Mouse (Mus musculus) adrenal gland, postnatal 25 days (tissue): ENCODE measurements around the gene Triml1. TPM values are rescaled to one million over a fixed set of nuclear protein-coding genes. Genes with fewer than 3 reads are reported as not detected.

Experiments used
- DNase-seq: peaks from one replicate; pipeline ENCODE4 v3.0.0; 2021; ENCODE audit warnings: mixed read lengths
- long read RNA-seq: library from polyadenylated mRNA; stranded (forward); transcript quantifications from one replicate; pipeline ENCODE4 v2.0.0, GENCODE M21; 2021
- total RNA-seq: library from RNA; stranded (reverse); gene quantifications from 2 replicates; pipeline ENCODE4 v1.2.3, GENCODE M21; 2021

The Triml1 gene
- not detected in 2 replicates for total RNA-seq
- long read RNA-seq = 0 reads

DNA sequence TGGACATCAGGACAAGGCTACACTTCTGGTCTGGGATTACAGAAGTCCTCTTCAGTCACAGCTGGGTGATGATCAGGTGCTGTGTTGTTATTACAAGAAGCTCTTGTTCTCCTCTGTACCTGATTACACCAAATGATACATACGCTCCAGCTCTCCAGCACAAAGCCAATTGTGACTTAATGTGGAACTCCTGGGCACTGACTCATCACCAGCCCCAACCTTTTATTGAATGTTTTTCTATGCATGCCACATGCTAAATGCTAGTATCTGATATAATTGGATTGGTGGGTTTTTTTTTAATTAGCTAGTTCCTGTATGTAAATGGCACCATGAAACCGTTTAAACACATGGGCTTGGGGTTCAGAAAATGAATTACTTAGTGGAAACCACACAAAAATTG is at the start of gene Triml1:
Triml1 (minus strand) TSS at position 101 of the 400 bp plus-strand sequence.
- DNase-seq = no peak

DNA sequence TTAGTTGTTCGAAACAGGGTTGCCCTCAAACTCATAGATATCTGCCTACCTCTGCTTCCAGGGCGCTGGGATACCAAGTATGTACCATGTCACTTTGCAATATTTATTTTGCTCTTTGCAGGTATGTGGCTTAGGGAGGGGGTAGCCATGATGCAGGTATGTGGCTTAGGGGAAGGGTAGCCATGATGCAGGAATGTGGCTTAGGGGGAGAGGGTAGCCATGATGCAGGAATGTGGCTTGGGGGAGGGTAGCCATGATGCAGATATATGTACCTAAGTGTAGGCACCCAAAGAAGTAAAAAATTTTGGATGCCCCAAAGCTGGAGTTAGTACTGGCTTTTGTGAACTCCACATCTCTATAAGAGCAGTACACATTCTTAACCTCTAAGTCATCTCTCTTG is 41.0 kb upstream of the Triml1 start:
- DNase-seq = no peak

DNA sequence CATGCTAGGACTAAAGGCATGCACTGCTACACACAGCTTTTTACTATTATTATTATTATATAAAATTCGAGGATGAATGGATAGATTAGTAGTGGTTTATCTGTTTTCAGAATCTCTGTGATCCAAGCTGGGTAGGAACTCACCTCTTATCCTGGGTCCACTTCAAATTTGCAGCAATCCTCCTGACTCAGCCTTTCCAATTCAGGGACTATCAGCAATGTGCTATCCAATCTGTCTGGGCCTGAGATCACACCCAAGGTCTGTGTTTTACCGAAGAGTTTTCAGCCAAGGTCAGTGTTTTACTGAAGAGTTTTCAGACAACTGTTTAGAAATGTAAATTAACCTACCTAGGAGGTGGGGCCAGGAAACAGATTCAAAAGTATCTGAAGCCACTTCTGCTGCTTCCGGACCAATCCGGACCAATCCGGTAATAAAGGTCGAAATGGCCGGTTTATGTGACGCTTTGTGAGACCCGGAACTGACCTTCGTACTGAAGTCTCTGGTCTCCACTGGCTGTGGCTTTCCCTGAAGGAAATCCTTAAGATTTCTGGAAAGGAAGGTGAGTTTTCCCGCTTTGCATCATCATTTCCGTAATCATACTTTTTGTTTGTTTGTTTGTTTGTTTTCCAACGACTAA is 38.9 kb upstream of the Triml1 start, which contains the start of gene Triml2:
Triml2 (plus strand) TSS at position 488 of the 637 bp plus-strand sequence.
- DNase-seq = no peak

DNA sequence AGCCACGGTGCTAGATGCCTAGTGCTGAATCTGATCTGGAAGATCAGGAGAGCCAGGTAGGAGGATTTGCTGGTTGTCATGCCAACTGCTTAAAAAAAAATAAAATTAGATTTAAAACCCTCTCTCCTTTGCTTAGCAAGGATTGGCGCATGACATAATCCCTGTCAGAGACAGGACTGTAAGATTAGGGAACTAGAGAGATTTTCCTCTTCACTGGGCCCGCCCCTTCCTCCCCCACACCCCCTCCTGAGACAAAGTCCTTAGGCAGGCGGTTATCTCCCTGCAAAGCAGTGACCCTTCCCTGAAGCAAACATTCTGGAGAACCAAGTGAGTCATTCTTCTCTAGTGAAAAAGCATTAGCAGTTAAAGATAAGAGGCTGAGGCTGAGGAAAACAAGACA is 37.9 kb upstream of the Triml1 start:
- no peak for DNase-seq

DNA sequence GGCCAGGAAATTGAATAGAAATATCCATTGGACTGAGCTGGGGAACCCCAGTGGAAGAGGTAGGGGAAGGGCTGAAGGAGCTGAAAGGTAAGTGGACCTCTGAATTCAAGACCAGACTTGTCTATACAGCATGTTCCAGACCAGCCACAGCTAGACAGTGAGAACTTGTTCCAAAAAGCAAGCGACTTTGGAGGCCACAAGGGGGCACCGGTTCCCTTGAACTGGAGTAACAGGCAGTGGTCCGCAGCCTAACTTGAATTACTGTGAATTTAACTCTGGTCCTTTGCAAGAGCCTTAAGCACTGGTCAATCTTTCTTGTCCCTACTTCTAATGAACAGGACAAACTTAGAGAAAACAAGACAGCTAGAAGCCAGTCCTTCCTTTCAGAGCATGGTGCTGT is 37.0 kb upstream of the Triml1 start:
- DNase-seq = peak; percentile 6

DNA sequence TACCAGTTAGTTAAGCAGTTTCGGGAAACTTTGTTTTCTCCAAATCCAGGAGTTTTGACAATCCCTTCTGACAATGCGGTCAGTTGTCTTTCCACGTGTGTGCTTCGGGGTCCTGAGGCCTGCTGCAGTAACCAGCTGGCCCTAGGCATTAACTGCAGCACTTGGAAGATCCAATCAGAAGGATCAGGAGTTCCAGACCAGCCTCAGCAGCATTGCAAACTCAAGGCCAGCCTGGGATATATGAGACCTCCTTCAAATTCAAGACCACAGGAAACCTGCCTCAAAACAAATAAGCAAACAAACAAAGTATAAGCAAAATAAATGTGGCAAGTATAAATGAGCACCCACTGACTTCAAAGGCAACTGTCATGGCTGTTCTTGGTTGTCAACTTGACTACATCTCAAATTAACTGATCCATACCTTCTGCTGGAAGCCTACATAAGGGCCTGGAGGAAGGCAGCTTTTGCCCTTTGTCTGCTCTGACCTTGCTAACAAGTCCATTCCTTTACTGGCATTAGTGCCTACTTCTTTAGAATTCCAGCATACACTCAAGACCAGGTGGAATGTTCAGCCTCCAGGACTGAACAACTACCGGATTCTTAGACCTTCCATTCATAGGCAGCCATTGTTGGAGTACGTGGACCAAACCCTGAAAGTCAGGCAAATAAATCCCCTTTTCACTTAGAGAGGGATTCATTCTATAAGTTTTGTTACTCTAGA is 35.6 kb upstream of the Triml1 start:
- no peak for DNase-seq

DNA sequence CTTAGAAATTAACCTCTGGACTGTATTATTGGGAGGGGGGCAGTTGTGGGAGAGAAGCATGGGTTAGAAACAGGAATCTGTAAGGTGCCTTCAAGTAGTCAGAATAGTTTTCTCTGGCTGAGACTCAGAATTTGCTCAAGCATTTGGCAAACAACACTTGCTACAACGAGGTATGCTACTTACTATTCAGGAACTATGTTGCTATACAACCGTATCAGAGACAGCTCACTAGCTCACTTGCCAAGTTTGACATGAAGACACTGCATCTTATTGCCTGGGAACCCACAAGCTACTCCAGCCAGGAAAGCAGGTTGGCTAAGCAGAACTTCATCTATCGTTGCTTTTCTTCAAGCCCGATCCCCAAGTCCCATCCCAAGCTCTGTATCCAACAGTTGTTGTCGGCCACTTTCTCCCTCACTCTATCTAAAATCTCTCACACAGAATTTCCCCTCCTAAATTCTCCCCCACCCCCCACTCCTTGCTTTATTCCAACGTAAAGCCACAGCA is 28.0 kb upstream of the Triml1 start:
- DNase-seq = no peak

DNA sequence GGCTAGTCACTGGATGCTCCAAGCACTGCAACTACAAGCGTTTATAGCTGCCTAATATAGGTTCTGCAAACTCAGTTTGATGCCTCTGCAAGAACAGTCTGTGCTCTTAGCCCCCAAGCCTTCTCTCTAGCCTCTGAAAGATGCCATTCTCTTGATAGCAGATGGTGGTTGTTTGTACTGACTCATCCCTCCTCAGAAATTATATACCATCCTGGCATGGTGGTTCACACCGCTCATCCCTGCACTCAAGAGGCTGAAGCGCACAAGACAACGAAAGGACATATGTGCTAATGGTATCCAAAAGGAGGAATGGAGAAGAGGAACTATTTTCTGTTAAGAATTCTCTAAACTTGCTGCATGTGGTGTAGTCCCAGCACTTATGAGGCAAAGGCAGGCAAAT is 26.8 kb upstream of the Triml1 start:
- DNase-seq = no peak

DNA sequence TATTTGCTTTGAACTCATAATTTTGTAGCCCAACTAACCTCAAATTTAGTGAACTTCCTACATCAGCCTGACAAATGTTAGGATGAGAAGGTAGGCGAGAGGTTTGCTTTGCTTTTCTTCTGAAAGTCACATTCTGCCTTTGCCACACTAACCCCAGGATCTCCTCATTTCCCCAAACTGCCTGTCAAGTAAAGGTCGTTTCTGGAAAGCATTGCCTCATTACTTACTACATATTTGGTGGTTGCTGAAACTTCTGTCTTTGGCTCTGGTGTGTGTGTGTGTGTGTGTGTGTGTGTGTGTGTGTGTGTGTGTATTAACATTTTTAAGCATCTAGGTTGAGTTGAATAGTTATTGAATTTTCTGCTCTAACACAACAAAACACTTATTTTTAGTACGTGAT is 23.2 kb upstream of the Triml1 start:
- DNase-seq = no peak

DNA sequence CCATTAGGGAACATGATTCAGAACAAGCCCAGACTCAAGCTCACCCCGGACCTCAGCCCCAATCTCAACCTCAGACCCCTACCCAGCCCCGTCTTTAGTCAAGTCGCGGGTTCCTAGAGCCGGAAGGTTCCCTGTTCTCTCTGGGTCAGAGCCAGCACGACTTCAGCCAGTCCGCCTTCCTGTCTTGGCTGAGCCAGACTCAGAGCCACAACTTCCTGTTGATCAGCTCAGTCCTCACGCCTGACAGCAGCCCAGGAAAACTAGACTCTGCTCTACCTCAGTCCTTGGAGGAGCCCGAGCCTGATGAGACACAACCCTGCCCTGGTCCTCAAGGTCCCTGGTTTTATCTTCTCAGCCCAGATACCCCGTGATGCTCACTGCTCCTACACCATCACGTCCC is 22.0 kb upstream of the Triml1 start:
- DNase-seq = no peak

DNA sequence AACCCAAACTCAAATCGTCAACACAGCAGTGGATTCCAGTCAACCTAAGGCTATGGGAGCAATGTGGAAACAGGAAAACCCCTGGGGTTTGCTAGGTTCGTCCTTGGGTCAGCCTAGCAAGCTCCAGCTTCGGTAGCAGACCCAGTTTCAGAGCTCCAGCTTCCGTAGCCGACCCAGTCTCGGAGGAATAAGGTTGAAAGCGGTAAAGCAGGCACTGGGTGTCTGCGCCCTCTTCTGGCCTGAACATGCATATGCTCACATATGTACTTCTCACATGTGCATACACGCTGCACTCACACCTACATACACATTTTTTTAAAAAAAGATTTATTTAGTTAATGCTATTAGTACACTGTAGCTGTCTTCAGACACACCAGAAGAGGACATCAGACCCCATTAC is 8.0 kb upstream of the Triml1 start:
- no peak for DNase-seq

DNA sequence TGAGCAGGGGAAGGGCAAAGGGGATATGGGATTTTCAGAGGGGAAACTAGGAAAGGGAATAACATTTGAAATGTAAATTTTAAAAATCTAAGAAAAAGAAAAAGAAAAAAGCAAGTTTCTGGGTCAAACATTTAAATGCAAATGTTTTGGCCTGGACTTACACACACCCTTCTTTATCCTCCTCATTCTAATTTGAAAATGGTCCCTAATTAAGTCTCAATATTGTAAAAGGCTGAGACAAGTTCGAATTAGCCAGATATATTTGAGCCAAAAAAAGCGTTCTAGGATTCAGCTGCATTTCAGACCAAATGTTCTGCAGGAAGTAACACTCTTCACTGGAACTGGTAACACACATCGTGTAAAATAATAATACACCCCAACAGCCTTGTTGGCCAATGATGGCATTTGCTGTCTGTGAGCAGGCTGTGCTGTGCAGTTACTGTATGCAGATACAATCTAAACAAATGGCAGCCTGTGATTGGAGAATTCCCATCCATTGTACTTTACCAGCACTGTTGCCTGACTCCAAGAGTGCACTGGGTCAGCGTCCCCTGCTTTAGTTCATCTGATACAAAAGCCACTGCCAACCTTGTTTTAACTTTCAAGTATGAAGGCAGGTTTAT is 30.0 kb downstream of the Triml1 start:
- no peak for DNase-seq

Other genes with a start within 250 kb of the Triml1 start
- gene Triml2, start 39.1 kb upstream of the Triml1 start, total RNA-seq = not detected in 2 replicates
- gene Zfp42, start 165.5 kb upstream of the Triml1 start, total RNA-seq = not detected in 2 replicates